Mouse (Mus musculus): ENCODE data around the gene Tmem238.

DNA sequence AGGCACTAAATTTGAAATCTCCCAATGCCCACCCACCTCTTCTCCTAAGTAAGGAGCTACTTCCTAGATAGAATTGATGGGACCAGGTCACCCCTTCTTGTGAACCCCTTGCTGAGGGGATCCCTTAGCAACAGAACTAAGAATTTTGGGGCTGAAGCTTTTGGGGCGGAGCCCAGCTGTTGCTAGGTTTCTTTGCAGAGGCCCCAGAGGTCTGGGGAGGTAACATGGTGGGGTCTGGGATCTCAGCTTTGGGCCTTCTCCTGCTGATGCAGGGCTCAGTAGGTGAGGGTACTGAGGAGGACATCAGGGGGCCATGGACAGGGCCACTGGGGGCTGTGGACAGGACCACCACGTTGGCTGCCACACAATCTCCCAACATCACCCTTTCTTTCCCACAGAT lies 6.7 kb downstream of the Tmem238 start, which contains the start of the genes Il11 and Tmem190:
- TF ChIP-seq CTCF (IDR thresholded peaks at IDR 0.05; ENCODE audit: control insufficient read depth, insufficient read depth, insufficient read length) (no peak), MAX (IDR thresholded peaks at IDR 0.05) (no peak)

All from C2C12 (cell line).